Mouse (Mus musculus): ENCODE results near the gene Wee1.

DNA sequence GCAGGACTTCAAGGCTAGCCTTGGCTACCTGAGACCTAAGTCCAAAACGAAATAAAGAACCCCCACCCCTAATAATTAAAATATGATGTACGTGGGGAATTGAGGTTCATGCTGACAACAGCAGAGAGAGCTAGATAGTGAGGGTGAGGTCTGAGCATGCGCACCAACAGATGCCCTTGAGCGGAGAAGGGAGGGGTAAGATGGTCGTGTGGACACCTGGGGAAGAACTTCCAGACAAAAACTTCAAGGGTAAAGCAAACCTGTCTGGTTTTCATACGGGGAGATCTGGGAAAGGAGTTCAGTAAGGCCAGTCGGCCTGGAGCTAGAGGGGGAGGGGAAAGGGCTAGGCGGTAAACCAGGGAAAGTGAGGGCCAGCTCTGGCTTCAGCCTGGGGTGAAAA is 59.6 kb downstream of the Wee1 start:
- TF ChIP-seq POLR2A (IDR thresholded peaks at IDR 0.05; ENCODE audit: borderline replicate concordance, insufficient read depth, low read length) (no peak), CTCF (IDR thresholded peaks at IDR 0.05; ENCODE audit: borderline replicate concordance, insufficient read depth, low read depth, low read length) (no peak)

Data from cerebellum, adult 2 months (tissue).